Mouse (Mus musculus) liver, embryonic 14.5 days (tissue): ENCODE measurements around the gene Adh5.

Experiments used
- CTCF ChIP-seq: IDR thresholded peaks from 2 replicates; pipeline ENCODE4 v1.5.1; 2016; ENCODE audit warnings: antibody characterized with exemption, low read depth, control low read depth
- EP300 ChIP-seq: IDR thresholded peaks from 2 replicates; pipeline ENCODE4 v1.6.1; 2016; ENCODE audit warnings: antibody characterized with exemption, low read depth

DNA sequence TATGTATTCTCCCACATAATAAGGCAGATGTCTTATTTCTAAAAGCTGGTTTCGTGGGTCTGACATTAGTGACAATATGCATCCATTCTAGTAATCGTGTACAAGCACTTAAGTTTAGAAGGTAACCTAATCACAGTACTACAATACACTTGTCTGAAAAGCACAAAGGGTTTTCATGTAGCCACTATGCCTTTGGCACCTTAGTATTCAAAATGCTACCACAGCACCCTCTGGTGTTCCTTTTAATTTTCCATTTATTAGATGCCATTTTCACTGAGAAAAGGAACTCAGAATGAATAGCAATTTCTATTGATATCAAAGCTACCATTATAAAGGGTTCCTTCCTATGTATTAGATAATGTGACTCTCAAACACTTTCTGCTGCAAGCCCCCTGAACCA lies 11.1 kb upstream of the Adh5 start:
- TF ChIP-seq CTCF (peak; percentile 23; the same call in 1 of the 2 replicates), EP300 (no peak)
